Mouse (Mus musculus): ENCODE measurements around the gene Afap1.

The Afap1 gene

GRCm38 (mm10) chr5:35898114-35898513 lies 5.0 kb downstream of the Afap1 start:
- no peak for DNase-seq

- DNase-seq = no peak
Observed at GRCm38 (mm10) chr5:35898994-35899393, 5.9 kb downstream of the Afap1 start.

GRCm38 (mm10) chr5:35900401-35901225 lies 7.5 kb downstream of the Afap1 start:
- DNase-seq = no peak

- no peak for DNase-seq
Observed at GRCm38 (mm10) chr5:35901226-35901809, 8.2 kb downstream of the Afap1 start.

- DNase-seq = no peak
Observed at GRCm38 (mm10) chr5:35903456-35903855, 10.3 kb downstream of the Afap1 start.

- no peak for DNase-seq
Observed at GRCm38 (mm10) chr5:35905283-35905682, 12.2 kb downstream of the Afap1 start.

- no peak for DNase-seq
Observed at GRCm38 (mm10) chr5:35907090-35907489, 14.0 kb downstream of the Afap1 start.

- peak; percentile 97 for DNase-seq
Observed at GRCm38 (mm10) chr5:35907633-35908426, 14.7 kb downstream of the Afap1 start.

GRCm38 (mm10) chr5:35908626-35909443 lies 15.7 kb downstream of the Afap1 start:
- DNase-seq = no peak

- no peak for DNase-seq
Observed at GRCm38 (mm10) chr5:35915629-35916300, 22.6 kb downstream of the Afap1 start.

- DNase-seq = no peak
Observed at GRCm38 (mm10) chr5:35916666-35917065, 23.5 kb downstream of the Afap1 start.

- DNase-seq = no peak
Observed at GRCm38 (mm10) chr5:35918387-35918786, 25.3 kb downstream of the Afap1 start.

GRCm38 (mm10) chr5:35920076-35920475 lies 27.0 kb downstream of the Afap1 start:
- DNase-seq = no peak

GRCm38 (mm10) chr5:35920557-35920956 lies 27.4 kb downstream of the Afap1 start:
- DNase-seq = no peak

- DNase-seq = no peak
Observed at GRCm38 (mm10) chr5:35921141-35921540, 28.0 kb downstream of the Afap1 start.

- DNase-seq = no peak
Observed at GRCm38 (mm10) chr5:35921595-35922254, 28.6 kb downstream of the Afap1 start.

GRCm38 (mm10) chr5:35923448-35923847 lies 30.3 kb downstream of the Afap1 start:
- no peak for DNase-seq

GRCm38 (mm10) chr5:35925171-35925634 lies 32.1 kb downstream of the Afap1 start:
- DNase-seq = peak; percentile 71

- DNase-seq = no peak
Observed at GRCm38 (mm10) chr5:35926511-35926910, 33.4 kb downstream of the Afap1 start.

GRCm38 (mm10) chr5:35931296-35931695 lies 38.2 kb downstream of the Afap1 start:
- no peak for DNase-seq

- no peak for DNase-seq
Observed at GRCm38 (mm10) chr5:35933059-35933458, 39.9 kb downstream of the Afap1 start.

Measured in cerebellum, adult 11-12 months (tissue).